Mouse (Mus musculus) CD4-positive, CD25-positive, alpha-beta regulatory T cell (primary cell): Measurements from ENCODE around the gene Gm9008. TPM values are rescaled to one million over a fixed set of nuclear protein-coding genes. Genes with fewer than 3 reads are reported as not detected.

Experiments used
- polyA plus RNA-seq: library from polyadenylated mRNA; unstranded; fragments of 100-300 nt; shearing (Covaris generic); gene quantifications from one replicate; pipeline ENCODE4 v1.2.1, GENCODE M21; 2017

Gm9008 gene
- 0.12 TPM for polyA plus RNA-seq

GRCm38 (mm10) chr6:76497054-76497835 is at the start of gene Gm9008:
TSS of gene Gm9008 (minus strand) at chr6:76497784.

